Mouse (Mus musculus) midbrain, embryonic 11.5 days (tissue): Measurements from ENCODE around the gene Gpi1. TPM values are rescaled to one million over a fixed set of nuclear protein-coding genes. Genes with fewer than 3 reads are reported as not detected.

ENCODE experiments used
- ATAC-seq: fragments of 200-750 bp; cut with Nextera tagmentation; 2 replicates; pipeline ENCODE4 v1.8.0; 2017; ENCODE audit warnings: moderate TSS enrichment, moderate library complexity; ENCODE audit not compliant: low FRiP score
- DNase-seq: peaks from one replicate; pipeline ENCODE4 v3.0.0; 2015; ENCODE audit warnings: low spot score; ENCODE audit errors: missing footprints
- H3K27ac ChIP-seq: fragments of 300-500 bp; sonication (generic); 2 replicates; pipeline ENCODE4 v1.5.1; 2014; ENCODE audit warnings: low read depth, low read length
- H3K27me3 ChIP-seq: fragments of 300-500 bp; sonication (generic); 2 replicates; pipeline ENCODE4 v1.6.1; 2014; ENCODE audit warnings: mild to moderate bottlenecking, low read length, moderate library complexity, mixed read lengths; ENCODE audit not compliant: control insufficient read depth, insufficient read depth
- H3K36me3 ChIP-seq: fragments of 300-500 bp; sonication (generic); 2 replicates; pipeline ENCODE4 v1.6.1; 2014; ENCODE audit warnings: mild to moderate bottlenecking, low read length, moderate library complexity, mixed read lengths; ENCODE audit not compliant: control insufficient read depth, insufficient read depth
- H3K4me1 ChIP-seq: fragments of 300-500 bp; sonication (generic); 2 replicates; pipeline ENCODE4 v1.6.1; 2014; ENCODE audit warnings: low read length; ENCODE audit not compliant: control insufficient read depth, insufficient read depth
- H3K4me2 ChIP-seq: fragments of 300-500 bp; sonication (generic); 2 replicates; pipeline ENCODE4 v1.6.1; 2014; ENCODE audit warnings: mild to moderate bottlenecking, moderate library complexity
- H3K4me3 ChIP-seq: fragments of 300-500 bp; sonication (generic); 2 replicates; pipeline ENCODE4 v1.5.1; 2014; ENCODE audit warnings: low read depth, low read length
- H3K9ac ChIP-seq: fragments of 300-500 bp; sonication (generic); 2 replicates; pipeline ENCODE4 v1.6.1; 2014; ENCODE audit warnings: low read length
- H3K9me3 ChIP-seq: fragments of 300-500 bp; sonication (generic); 2 replicates; pipeline ENCODE4 v1.6.1; 2016; ENCODE audit warnings: low read length; ENCODE audit not compliant: control insufficient read depth
- WGBS: fragments of 180-500 bp; shearing (Covaris S2); extraction: QIAGEN DNeasy Blood & Tissue Kit; methylation state at CpG from one replicate; pipeline ENCODE4 v1.1.7; 2014; 5-methylcytosine and 5-hydroxymethylcytosine counted together
- polyA plus RNA-seq: library from polyadenylated mRNA; unstranded; fragments of >200 nt; fragmentation: Nextera tagmentation; extraction: Ambion mirVana; gene quantifications from 2 replicates; pipeline ENCODE4 v1.2.1, GENCODE M21; 2014

Gene Gpi1
- polyA plus RNA-seq, 1 experiment from 2014 or later: 282 TPM

GRCm38 (mm10) chr7:34233909-34234609, 3.9 kb upstream of the Gpi1 start:
- Histone ChIP-seq H3K9me3 (no peaks in the 10 kb centered on the region), H3K9ac (peak overlapping the region; percentile 64), H3K4me3 (peak overlapping the region; percentile 44), H3K27me3 (no peaks in the 10 kb centered on the region), H3K4me1 (peaks cover 8% of the 10 kb centered on the region), H3K4me2 (peak overlapping the region; percentile 55), H3K36me3 (peaks cover 4% of the 10 kb centered on the region; the same call in 1 of the 2 replicates), H3K27ac (peak overlapping the region; percentile 55)
- ATAC-seq: peak; percentile 92
- under 1% methylated on average over 46 of the region's 46 CpGs for WGBS
- peak; percentile 99 for DNase-seq

DNA sequence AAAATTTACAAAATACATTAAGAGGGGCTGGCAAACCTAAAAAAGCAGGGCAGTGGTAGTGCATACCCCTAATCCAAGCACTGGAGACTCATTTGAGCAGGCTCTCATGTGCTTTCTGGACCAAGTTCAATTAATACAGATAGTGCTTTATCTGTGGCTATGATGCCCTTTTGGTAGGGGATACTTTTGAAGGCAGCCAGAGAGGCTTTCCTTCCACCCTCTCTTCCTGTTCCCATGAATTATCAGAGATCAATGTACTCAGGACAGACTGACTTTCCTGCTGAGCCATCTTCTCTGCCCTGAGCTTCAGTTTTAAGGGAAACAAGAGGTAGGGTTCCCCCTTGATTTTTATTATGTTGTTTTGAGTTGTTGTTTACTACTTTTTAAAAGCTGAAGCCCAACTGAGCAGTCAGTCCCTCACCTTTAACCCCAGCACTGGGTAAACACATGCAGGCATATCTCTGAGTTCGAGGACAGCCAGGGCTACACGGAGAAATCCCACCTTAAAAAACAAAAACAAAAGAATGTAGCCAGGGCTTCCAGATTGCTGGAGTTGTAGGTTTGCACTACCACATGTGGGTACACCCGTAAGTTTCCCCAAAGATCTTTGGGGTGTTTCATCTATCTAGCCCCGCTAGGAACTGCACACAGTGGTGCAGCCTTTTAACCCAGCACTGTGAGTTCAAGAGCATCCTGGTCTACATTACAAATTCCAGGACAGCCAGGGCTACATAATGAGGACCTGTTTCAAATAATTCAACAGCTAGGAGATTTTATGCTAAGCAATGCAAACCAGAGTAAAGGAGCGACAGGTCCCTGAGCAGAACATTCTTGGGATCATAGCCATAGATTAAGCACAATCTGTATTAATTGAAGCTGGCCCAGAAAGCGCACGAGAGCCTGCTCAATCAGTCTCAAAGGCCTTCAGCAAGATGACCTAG, 2.9 kb upstream of the Gpi1 start:
- WGBS: 44% methylated on average over 7 of the region's 7 CpGs
- no peaks in the 10 kb centered on the region for H3K9me3 ChIP-seq
- ATAC-seq: no peak

GRCm38 (mm10) chr7:34229691-34230111, 435 bp downstream of the Gpi1 start:
- peaks cover 18% of the 10 kb centered on the region for H3K4me1 ChIP-seq
- no peaks in the 10 kb centered on the region for H3K27me3 ChIP-seq
- ATAC-seq: peak; percentile 36
- no peaks in the 10 kb centered on the region for H3K9me3 ChIP-seq
- H3K4me3 ChIP-seq: peak overlapping the region; percentile 71
- 1% methylated on average over 19 of the region's 19 CpGs for WGBS
- peak overlapping the region; percentile 80 for H3K9ac ChIP-seq
- no peaks in the 10 kb centered on the region for H3K36me3 ChIP-seq
- peak overlapping the region; percentile 85 for H3K4me2 ChIP-seq
- H3K27ac ChIP-seq: peak overlapping the region; percentile 40; the same call in 1 of the 2 replicates
- peak; percentile 96 for DNase-seq

More for the DNA sequence above, 2.9 kb upstream of the Gpi1 start:
- peak overlapping the region; percentile 55 for H3K27ac ChIP-seq
- H3K9ac ChIP-seq: peak overlapping the region; percentile 64
- DNase-seq: no peak
- H3K27me3 ChIP-seq: no peaks in the 10 kb centered on the region
- H3K36me3 ChIP-seq: no peaks in the 10 kb centered on the region; the same call in 1 of the 2 replicates
- peak overlapping the region; percentile 44 for H3K4me3 ChIP-seq
- peaks cover 16% of the 10 kb centered on the region for H3K4me1 ChIP-seq
- peak overlapping the region; percentile 55 for H3K4me2 ChIP-seq

DNA sequence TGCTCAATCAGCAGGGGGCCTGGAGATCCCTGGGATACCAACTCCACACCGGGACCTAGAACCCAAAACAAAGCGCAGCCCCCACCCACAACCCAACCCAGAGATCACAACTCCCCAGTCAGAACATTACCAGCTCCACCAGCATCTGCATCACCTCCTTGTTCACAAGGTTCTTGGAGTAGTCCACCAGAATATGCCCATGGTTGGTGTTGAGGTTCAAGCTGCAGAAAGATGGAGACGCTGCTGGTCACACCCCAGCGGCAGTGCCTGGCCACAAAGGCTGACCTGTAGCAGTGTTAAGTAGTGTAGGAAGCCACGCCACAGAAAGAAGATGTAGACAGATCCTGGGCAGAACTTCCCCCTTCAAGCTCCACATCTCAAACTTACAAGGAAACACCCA, 983 bp downstream of the Gpi1 start:
- no peak overlapping the region for H3K27ac ChIP-seq
- peak overlapping the region; percentile 80 for H3K9ac ChIP-seq
- WGBS: 20% methylated on average over 5 of the region's 5 CpGs
- peaks cover 18% of the 10 kb centered on the region for H3K4me1 ChIP-seq
- ATAC-seq: no peak
- H3K4me3 ChIP-seq: peak overlapping the region; percentile 71
- no peaks in the 10 kb centered on the region for H3K9me3 ChIP-seq
- no peaks in the 10 kb centered on the region for H3K36me3 ChIP-seq
- H3K4me2 ChIP-seq: peak overlapping the region; percentile 85
- no peaks in the 10 kb centered on the region for H3K27me3 ChIP-seq
- no peak for DNase-seq

GRCm38 (mm10) chr7:34228641-34229040, 1.5 kb downstream of the Gpi1 start:
- Histone ChIP-seq H3K27me3 (no peaks in the 10 kb centered on the region), H3K9me3 (no peaks in the 10 kb centered on the region), H3K4me2 (peak overlapping the region; percentile 85), H3K4me1 (peaks cover 17% of the 10 kb centered on the region), H3K4me3 (peak overlapping the region; percentile 71), H3K9ac (0 out of 2 replicates have a peak overlapping the region, but pooled peaks have one; percentile 22), H3K36me3 (no peaks in the 10 kb centered on the region), H3K27ac (no peak overlapping the region)
- DNase-seq: peak; percentile 81
- ATAC-seq: no peak
- WGBS: 78% methylated on average over 8 of the region's 9 CpGs

DNA sequence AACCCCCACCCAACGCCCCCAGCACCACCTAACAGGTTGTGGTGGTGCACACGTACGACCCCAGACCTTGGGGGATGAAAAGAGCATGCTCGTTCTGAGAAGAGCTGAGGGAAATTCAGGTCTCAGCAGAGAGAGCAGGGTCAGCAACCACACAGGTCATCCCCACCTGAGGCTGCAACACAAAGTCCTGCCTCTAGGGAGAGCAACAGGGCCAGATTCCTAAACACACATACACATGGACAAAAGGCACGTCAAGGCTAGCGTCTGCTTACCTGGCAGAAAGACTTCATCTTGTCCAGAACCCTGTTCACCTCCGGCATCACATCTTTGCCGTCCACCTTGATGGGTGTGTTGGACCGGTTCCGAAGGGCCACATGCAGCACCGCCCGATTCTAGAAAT, 3.3 kb downstream of the Gpi1 start:
- WGBS: 95% methylated on average over 12 of the region's 12 CpGs
- peaks cover 12% of the 10 kb centered on the region for H3K36me3 ChIP-seq
- H3K4me1 ChIP-seq: peaks cover 15% of the 10 kb centered on the region
- no peak overlapping the region for H3K27ac ChIP-seq
- no peaks in the 10 kb centered on the region for H3K9me3 ChIP-seq
- ATAC-seq (no peak), DNase-seq (peak; percentile 78)
- no peak overlapping the region for H3K4me2 ChIP-seq
- no peak overlapping the region for H3K9ac ChIP-seq
- H3K4me3 ChIP-seq: no peak overlapping the region
- no peaks in the 10 kb centered on the region for H3K27me3 ChIP-seq

- Histone ChIP-seq H3K27me3 (no peaks in the 10 kb centered on the region), H3K4me3 (no peak overlapping the region), H3K4me2 (no peak overlapping the region), H3K9me3 (no peaks in the 10 kb centered on the region), H3K36me3 (peaks cover 12% of the 10 kb centered on the region), H3K27ac (no peak overlapping the region), H3K9ac (no peak overlapping the region), H3K4me1 (peaks cover 15% of the 10 kb centered on the region)
- 94% methylated on average over 8 of the region's 8 CpGs for WGBS
- DNase-seq (peak; percentile 59), ATAC-seq (no peak)
Observed at GRCm38 (mm10) chr7:34226086-34226485, 4.0 kb downstream of the Gpi1 start.

DNA sequence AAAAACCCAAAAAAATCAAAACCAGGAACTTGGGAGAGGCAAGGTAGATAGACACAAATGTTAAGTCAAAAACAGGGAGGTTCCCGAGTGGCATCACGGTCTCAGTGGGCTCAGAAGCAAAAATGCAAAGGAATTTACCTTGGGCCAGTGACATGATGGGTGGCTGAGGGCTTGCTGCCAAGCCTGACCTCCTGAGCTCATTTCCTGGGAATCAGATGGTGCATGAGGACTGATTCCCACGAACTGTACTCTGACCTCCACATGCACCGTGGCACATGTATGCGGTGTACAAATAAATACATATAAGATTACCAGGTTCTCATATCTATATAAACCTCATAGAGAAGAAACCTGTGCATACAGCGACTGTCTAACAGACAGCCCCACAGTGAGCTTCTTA, 5.8 kb downstream of the Gpi1 start:
- Histone ChIP-seq H3K4me1 (peaks cover 14% of the 10 kb centered on the region), H3K9me3 (no peaks in the 10 kb centered on the region), H3K4me3 (no peak overlapping the region), H3K9ac (no peak overlapping the region), H3K36me3 (peaks cover 18% of the 10 kb centered on the region), H3K27ac (no peak overlapping the region), H3K4me2 (no peak overlapping the region), H3K27me3 (no peaks in the 10 kb centered on the region)
- DNase-seq (peak; percentile 47), ATAC-seq (no peak)
- 96% methylated on average over 6 of the region's 6 CpGs for WGBS

DNA sequence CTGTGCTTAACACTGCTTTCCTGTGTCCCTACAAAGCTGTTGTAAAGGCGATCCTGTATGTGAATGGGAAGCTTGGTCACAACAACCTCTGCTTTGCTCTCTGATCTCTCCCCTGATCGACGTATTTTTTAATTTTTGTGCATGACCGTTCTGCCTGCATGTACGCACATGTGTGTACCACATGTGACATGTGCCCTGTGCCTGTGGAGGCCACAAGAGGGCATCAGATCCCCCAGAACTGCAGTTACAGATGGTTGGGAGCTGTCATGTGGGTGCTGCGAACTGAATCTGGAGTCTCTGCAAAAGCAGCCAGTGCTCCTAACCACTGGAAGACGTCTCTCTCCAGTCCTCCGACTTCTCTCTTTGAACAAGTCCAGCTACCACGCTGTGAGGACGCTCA, 7.8 kb downstream of the Gpi1 start:
- Histone ChIP-seq H3K27me3 (no peaks in the 10 kb centered on the region), H3K9ac (no peak overlapping the region), H3K27ac (no peak overlapping the region), H3K4me3 (no peak overlapping the region), H3K9me3 (no peaks in the 10 kb centered on the region), H3K36me3 (peaks cover 18% of the 10 kb centered on the region), H3K4me1 (no peaks in the 10 kb centered on the region), H3K4me2 (no peak overlapping the region)
- WGBS: 95% methylated on average over 10 of the region's 10 CpGs
- ATAC-seq (no peak), DNase-seq (no peak)
